Mouse (Mus musculus) midbrain, embryonic 10.5 days (tissue): Measurements from ENCODE around the gene Rln1. TPM values are rescaled to one million over a fixed set of nuclear protein-coding genes. Genes with fewer than 3 reads are reported as not detected.

Experiments used
- DNase-seq: peaks from one replicate; pipeline ENCODE4 v3.0.0-alpha.2; 2017; ENCODE audit warnings: low spot score
- H3K27ac ChIP-seq: fragments of 300-500 bp; sonication (generic); replicated peaks from 2 replicates; pipeline ENCODE4 v1.5.1; 2016; ENCODE audit warnings: mild to moderate bottlenecking
- H3K27me3 ChIP-seq: fragments of 300-500 bp; sonication (generic); 2 replicates; pipeline ENCODE4 v1.6.1; 2016; ENCODE audit warnings: low read depth, mild to moderate bottlenecking; ENCODE audit not compliant: poor library complexity, severe bottlenecking
- H3K36me3 ChIP-seq: fragments of 300-500 bp; sonication (generic); 2 replicates; pipeline ENCODE4 v1.6.1; 2016; ENCODE audit warnings: mild to moderate bottlenecking, moderate library complexity
- H3K4me1 ChIP-seq: fragments of 300-500 bp; sonication (generic); 2 replicates; pipeline ENCODE4 v1.6.1; 2016
- H3K4me3 ChIP-seq: fragments of 300-500 bp; sonication (generic); 2 replicates; pipeline ENCODE4 v1.5.1; 2016; ENCODE audit warnings: mild to moderate bottlenecking, moderate library complexity
- H3K9me3 ChIP-seq: fragments of 300-500 bp; sonication (generic); replicated peaks from 2 replicates; pipeline ENCODE4 v1.6.1; 2016; ENCODE audit warnings: mild to moderate bottlenecking
- WGBS: fragments of 180-500 bp; shearing (Covaris S2); methylation state at CpG from one replicate; pipeline ENCODE4 v1.1.7; 2016; 5-methylcytosine and 5-hydroxymethylcytosine counted together
- polyA plus RNA-seq: library from polyadenylated mRNA; unstranded; fragments of >200 nt; fragmentation: Nextera tagmentation; extraction: Ambion mirVana; gene quantifications from 2 replicates; pipeline ENCODE4 v1.2.1, GENCODE M21; 2016

The Rln1 gene
- polyA plus RNA-seq, 1 experiment from 2014 or later = 1.3 TPM

- H3K27me3 ChIP-seq = peaks cover 29% of the 10 kb centered on the region
- no peaks in the 10 kb centered on the region for H3K9me3 ChIP-seq
- no peak for DNase-seq
- H3K36me3 ChIP-seq = no peaks in the 10 kb centered on the region
- peaks cover 11% of the 10 kb centered on the region for H3K4me1 ChIP-seq
- H3K27ac ChIP-seq = no peak overlapping the region
- 93% methylated on average over 2 of the region's 2 CpGs for WGBS
- H3K4me3 ChIP-seq = no peak overlapping the region
Observed at GRCm38 (mm10) chr19:29368041-29368440, 33.6 kb upstream of the Rln1 start.

- H3K27me3 ChIP-seq = peaks cover 29% of the 10 kb centered on the region
- 5% methylated on average over 26 of the region's 26 CpGs for WGBS
- H3K9me3 ChIP-seq = no peaks in the 10 kb centered on the region
- H3K4me1 ChIP-seq = peaks cover 16% of the 10 kb centered on the region
- DNase-seq = peak; percentile 49
- H3K27ac ChIP-seq = no peak within 1 kb of the TSS
- no peaks in the 10 kb centered on the region for H3K36me3 ChIP-seq
- H3K4me3 ChIP-seq = peak within 1 kb of the TSS; percentile 54
Observed at GRCm38 (mm10) chr19:29366969-29367622, 32.6 kb upstream of the Rln1 start, which contains the start of the genes Plgrkt and Cd274. Gene Plgrkt, minus strand, starts transcription at chr19:29367390. Gene Cd274, plus strand, starts transcription at chr19:29367455.

- Histone ChIP-seq H3K9me3 (no peaks in the 10 kb centered on the region), H3K4me1 (peaks cover 21% of the 10 kb centered on the region), H3K4me3 (peak overlapping the region; percentile 54), H3K27me3 (peaks cover 29% of the 10 kb centered on the region), H3K27ac (no peak overlapping the region), H3K36me3 (no peaks in the 10 kb centered on the region)
- no peak for DNase-seq
- WGBS = 65% methylated on average over 20 of the region's 20 CpGs
Observed at GRCm38 (mm10) chr19:29366226-29366968, 31.9 kb upstream of the Rln1 start.

GRCm38 (mm10) chr19:29365105-29365504 lies 30.6 kb upstream of the Rln1 start:
- Histone ChIP-seq H3K27ac (no peak overlapping the region), H3K4me1 (peaks cover 29% of the 10 kb centered on the region), H3K36me3 (no peaks in the 10 kb centered on the region), H3K9me3 (no peaks in the 10 kb centered on the region), H3K4me3 (no peak overlapping the region), H3K27me3 (peaks cover 35% of the 10 kb centered on the region)
- no peak for DNase-seq
- WGBS = 19% methylated on average over 3 of the region's 3 CpGs

GRCm38 (mm10) chr19:29364076-29364475 lies 29.6 kb upstream of the Rln1 start:
- no peaks in the 10 kb centered on the region for H3K9me3 ChIP-seq
- no peak overlapping the region for H3K27ac ChIP-seq
- H3K27me3 ChIP-seq = peaks cover 35% of the 10 kb centered on the region
- 79% methylated on average over 5 of the region's 5 CpGs for WGBS
- DNase-seq = no peak
- H3K36me3 ChIP-seq = no peaks in the 10 kb centered on the region
- no peak overlapping the region for H3K4me3 ChIP-seq
- peaks cover 29% of the 10 kb centered on the region for H3K4me1 ChIP-seq

- WGBS = 89% methylated on average over 7 of the region's 7 CpGs
Observed at GRCm38 (mm10) chr19:29363557-29363956, 29.1 kb upstream of the Rln1 start.

GRCm38 (mm10) chr19:29362173-29362930 lies 27.9 kb upstream of the Rln1 start:
- 53% methylated on average over 13 of the region's 13 CpGs for WGBS
- DNase-seq = no peak
- H3K36me3 ChIP-seq = no peaks in the 10 kb centered on the region
- H3K4me3 ChIP-seq = peak overlapping the region; percentile 64
- peaks cover 24% of the 10 kb centered on the region; the same call in 1 of the 2 replicates for H3K27me3 ChIP-seq
- H3K9me3 ChIP-seq = no peaks in the 10 kb centered on the region
- H3K27ac ChIP-seq = peak overlapping the region; percentile 81
- peaks cover 25% of the 10 kb centered on the region for H3K4me1 ChIP-seq

More at GRCm38 (mm10) chr19:29363557-29363956, 29.1 kb upstream of the Rln1 start:
- H3K27me3 ChIP-seq = peaks cover 35% of the 10 kb centered on the region
- no peak for DNase-seq
- peaks cover 29% of the 10 kb centered on the region for H3K4me1 ChIP-seq
- no peaks in the 10 kb centered on the region for H3K36me3 ChIP-seq
- no peak overlapping the region for H3K27ac ChIP-seq
- no peaks in the 10 kb centered on the region for H3K9me3 ChIP-seq
- no peak overlapping the region for H3K4me3 ChIP-seq

GRCm38 (mm10) chr19:29361468-29362130 lies 27.1 kb upstream of the Rln1 start:
- Histone ChIP-seq H3K27me3 (peaks cover 16% of the 10 kb centered on the region; the same call in 1 of the 2 replicates), H3K4me3 (peak overlapping the region; percentile 64), H3K4me1 (peaks cover 19% of the 10 kb centered on the region), H3K27ac (peak overlapping the region; percentile 81), H3K36me3 (no peaks in the 10 kb centered on the region), H3K9me3 (no peaks in the 10 kb centered on the region)
- DNase-seq = peak; percentile 89
- WGBS = 3% methylated on average over 33 of the region's 33 CpGs

GRCm38 (mm10) chr19:29360251-29360650 lies 25.8 kb upstream of the Rln1 start:
- peaks cover 8% of the 10 kb centered on the region; the same call in 1 of the 2 replicates for H3K27me3 ChIP-seq
- no peaks in the 10 kb centered on the region for H3K9me3 ChIP-seq
- no peaks in the 10 kb centered on the region for H3K36me3 ChIP-seq
- no peak overlapping the region for H3K27ac ChIP-seq
- no peak for DNase-seq
- H3K4me1 ChIP-seq = peaks cover 18% of the 10 kb centered on the region
- H3K4me3 ChIP-seq = no peak overlapping the region
- 87% methylated on average over 5 of the region's 5 CpGs for WGBS

- Histone ChIP-seq H3K36me3 (no peaks in the 10 kb centered on the region), H3K9me3 (no peaks in the 10 kb centered on the region), H3K4me3 (no peak overlapping the region), H3K27ac (no peak overlapping the region), H3K4me1 (peaks cover 7% of the 10 kb centered on the region), H3K27me3 (peaks cover 5% of the 10 kb centered on the region; the same call in 1 of the 2 replicates)
- 87% methylated on average over 11 of the region's 11 CpGs for WGBS
- no peak for DNase-seq
Observed at GRCm38 (mm10) chr19:29356281-29356680, 21.8 kb upstream of the Rln1 start.

- peak; percentile 85 for DNase-seq
- peak overlapping the region; percentile 53 for H3K4me3 ChIP-seq
- WGBS = 5% methylated on average over 20 of the region's 20 CpGs
- no peaks in the 10 kb centered on the region for H3K27me3 ChIP-seq
- H3K27ac ChIP-seq = no peak overlapping the region; the same call in 1 of the 2 replicates
- H3K9me3 ChIP-seq = no peaks in the 10 kb centered on the region
- no peaks in the 10 kb centered on the region for H3K36me3 ChIP-seq
- H3K4me1 ChIP-seq = peaks cover 8% of the 10 kb centered on the region
Observed at GRCm38 (mm10) chr19:29354895-29355877, 20.7 kb upstream of the Rln1 start.
